Mouse (Mus musculus) kidney, embryonic 15.5 days (tissue): ENCODE data around the gene Upk3b. TPM values are rescaled to one million over a fixed set of nuclear protein-coding genes. Genes with fewer than 3 reads are reported as not detected.

Source experiments
- ATAC-seq: fragments of 200-750 bp; cut with Nextera tagmentation; replicated peaks from 2 replicates; pipeline ENCODE4 v1.8.0; 2017; ENCODE audit warnings: moderate TSS enrichment; ENCODE audit not compliant: low FRiP score
- H3K27ac ChIP-seq: fragments of 300-500 bp; sonication (generic); 2 replicates; pipeline ENCODE4 v1.5.1; 2015; ENCODE audit warnings: mild to moderate bottlenecking, inconsistent platforms
- H3K27me3 ChIP-seq: fragments of 300-500 bp; sonication (generic); 2 replicates; pipeline ENCODE4 v1.6.1; 2015; ENCODE audit warnings: inconsistent platforms
- H3K36me3 ChIP-seq: fragments of 300-500 bp; sonication (generic); 2 replicates; pipeline ENCODE4 v1.6.1; 2015; ENCODE audit warnings: inconsistent platforms
- H3K4me1 ChIP-seq: fragments of 300-500 bp; sonication (generic); 2 replicates; pipeline ENCODE4 v1.6.1; 2015; ENCODE audit warnings: inconsistent platforms
- H3K4me2 ChIP-seq: fragments of 300-500 bp; sonication (generic); 2 replicates; pipeline ENCODE4 v1.6.1; 2015; ENCODE audit warnings: moderate library complexity, mild to moderate bottlenecking, inconsistent platforms
- H3K4me3 ChIP-seq: fragments of 300-500 bp; sonication (generic); replicated peaks from 2 replicates; pipeline ENCODE4 v1.5.1; 2015; ENCODE audit warnings: mild to moderate bottlenecking, inconsistent platforms
- H3K9ac ChIP-seq: fragments of 300-500 bp; sonication (generic); 2 replicates; pipeline ENCODE4 v1.6.1; 2015; ENCODE audit warnings: mild to moderate bottlenecking, inconsistent platforms
- H3K9me3 ChIP-seq: fragments of 300-500 bp; sonication (generic); replicated peaks from 2 replicates; pipeline ENCODE4 v1.6.1; 2016; ENCODE audit warnings: inconsistent platforms
- whole genome bisulfite sequencing: fragments of 180-500 bp; shearing (Covaris S2); methylation state at CpG from one replicate; pipeline ENCODE4 v1.1.7; 2015; ENCODE audit warnings: mixed read lengths; 5-methylcytosine and 5-hydroxymethylcytosine counted together
- polyA plus RNA-seq: library from polyadenylated mRNA; unstranded; fragments of >200 nt; fragmentation: Nextera tagmentation; extraction: Ambion mirVana; gene quantifications from 2 replicates; pipeline ENCODE4 v1.2.1, GENCODE M21; 2015

The Upk3b gene
- polyA plus RNA-seq = 2.6 and 5.9 TPM in 2 replicates

- Histone ChIP-seq H3K9me3 (no peaks in the 10 kb centered on the region), H3K36me3 (no peaks in the 10 kb centered on the region), H3K4me3 (no peak within 1 kb of the TSS), H3K4me2 (no peak within 1 kb of the TSS), H3K9ac (no peak within 1 kb of the TSS), H3K27me3 (no peaks in the 10 kb centered on the region), H3K27ac (no peak within 1 kb of the TSS), H3K4me1 (peaks cover 13% of the 10 kb centered on the region; the same call in 1 of the 2 replicates)
- 76% methylated on average over 17 of the region's 17 CpGs for WGBS
- ATAC-seq = 0 out of 2 replicates have a peak, but pooled peaks have one; percentile 63
Observed at GRCm38 (mm10) chr5:136038258-136039214, at the start of gene Upk3b. Upk3b (plus strand) TSS chr5:136038496.

DNA sequence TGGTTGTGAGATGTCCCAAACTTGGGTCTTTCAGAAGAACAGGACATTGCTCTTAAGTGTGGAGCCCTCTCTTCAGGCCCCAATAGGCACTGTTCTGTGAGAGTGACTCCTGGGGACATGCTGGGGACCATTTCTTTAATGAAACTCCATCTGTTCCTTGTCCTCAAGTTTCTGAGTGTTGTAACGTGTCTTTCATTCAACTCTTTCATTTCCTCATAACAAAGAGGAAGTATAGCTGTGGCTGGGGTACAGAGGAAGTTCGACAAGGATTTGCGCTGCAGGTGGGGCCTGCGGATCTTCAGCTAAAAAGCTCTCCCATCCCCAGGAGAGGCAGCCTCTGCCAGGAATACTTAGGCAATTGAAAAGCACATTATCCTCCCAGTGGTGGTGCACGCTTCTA, 47.7 kb upstream of the Upk3b start:
- 73% methylated on average over 5 of the region's 5 CpGs for WGBS
- no peak for ATAC-seq
- no peaks in the 10 kb centered on the region for H3K27me3 ChIP-seq
- H3K9me3 ChIP-seq = no peaks in the 10 kb centered on the region
- H3K9ac ChIP-seq = no peak overlapping the region
- no peak overlapping the region for H3K4me2 ChIP-seq
- H3K4me1 ChIP-seq = peaks cover 9% of the 10 kb centered on the region
- H3K4me3 ChIP-seq = no peak overlapping the region
- H3K27ac ChIP-seq = no peak overlapping the region
- H3K36me3 ChIP-seq = no peaks in the 10 kb centered on the region

GRCm38 (mm10) chr5:135993381-135993965, 44.8 kb upstream of the Upk3b start:
- WGBS = 24% methylated on average over 5 of the region's 5 CpGs
- no peak overlapping the region for H3K9ac ChIP-seq
- no peak for ATAC-seq

GRCm38 (mm10) chr5:135994335-135994724, 44.0 kb upstream of the Upk3b start:
- peak overlapping the region; percentile 80 for H3K4me3 ChIP-seq

More at GRCm38 (mm10) chr5:135993381-135993965, 44.8 kb upstream of the Upk3b start:
- Histone ChIP-seq H3K36me3 (peaks cover 20% of the 10 kb centered on the region), H3K4me2 (no peak overlapping the region), H3K4me1 (peaks cover 21% of the 10 kb centered on the region), H3K27me3 (no peaks in the 10 kb centered on the region), H3K9me3 (no peaks in the 10 kb centered on the region), H3K4me3 (no peak overlapping the region), H3K27ac (no peak overlapping the region)

DNA sequence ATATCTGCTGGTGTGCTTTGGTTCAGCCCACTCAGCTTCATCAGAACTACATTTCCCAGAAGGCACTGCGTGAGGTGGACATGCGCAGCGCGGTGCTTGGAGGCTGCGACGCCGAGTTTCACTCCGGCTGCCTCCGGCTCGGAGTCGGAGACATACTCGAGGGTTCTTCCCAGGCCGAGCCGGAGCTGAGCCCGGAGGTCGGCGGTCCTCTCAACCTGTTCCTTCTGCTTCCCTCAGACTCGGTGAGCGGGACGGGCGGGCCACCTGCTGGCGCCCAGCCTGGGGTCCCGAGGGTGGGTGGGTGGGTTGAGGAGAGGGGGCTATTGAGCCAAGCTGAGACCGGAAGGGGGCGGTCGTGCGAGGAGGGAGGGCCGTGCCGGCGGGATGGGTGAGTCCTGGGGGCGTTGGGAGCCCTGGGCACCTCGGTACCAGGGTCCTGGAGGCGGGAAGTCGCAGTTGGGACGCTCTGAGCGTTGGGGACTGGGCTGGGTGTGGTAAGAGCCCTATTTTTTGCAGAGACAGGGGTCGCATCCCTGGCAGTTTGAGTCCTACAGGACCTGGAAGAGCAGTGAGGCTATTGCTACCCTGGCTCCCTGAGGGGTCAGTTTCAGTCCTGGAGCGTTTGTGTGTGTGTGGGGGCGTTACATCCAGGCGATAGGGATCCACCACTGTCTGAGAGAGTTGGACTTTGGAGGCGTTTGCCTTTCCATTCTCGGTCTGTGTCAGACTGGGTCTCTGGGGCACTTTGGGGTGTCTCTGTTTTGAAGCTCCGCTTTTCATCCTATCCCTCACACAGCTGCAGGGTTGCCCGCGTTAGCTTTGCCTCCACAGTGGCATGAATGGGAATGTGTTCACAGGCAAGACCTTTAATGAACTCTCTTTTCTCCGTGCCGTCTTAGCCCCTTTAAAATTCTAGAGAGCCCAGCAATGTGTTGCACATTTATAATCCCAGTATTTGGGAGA, 43.3 kb upstream of the Upk3b start, which contains the start of gene Dtx2:
TSS of gene Dtx2 (plus strand) at position 76 of the 963 bp plus-strand sequence.
- peak within 1 kb of the TSS; percentile 93 for H3K27ac ChIP-seq
- H3K27me3 ChIP-seq = no peaks in the 10 kb centered on the region
- peak within 1 kb of the TSS; percentile 72 for H3K9ac ChIP-seq
- WGBS = under 1% methylated on average over 47 of the region's 47 CpGs
- peak within 1 kb of the TSS; percentile 65 for H3K4me2 ChIP-seq
- no peaks in the 10 kb centered on the region for H3K9me3 ChIP-seq
- peak; percentile 95 for ATAC-seq
- H3K4me3 ChIP-seq = peak within 1 kb of the TSS; percentile 80
- peaks cover 21% of the 10 kb centered on the region for H3K4me1 ChIP-seq
- H3K36me3 ChIP-seq = peaks cover 36% of the 10 kb centered on the region

More at GRCm38 (mm10) chr5:135994335-135994724, 44.0 kb upstream of the Upk3b start:
- WGBS = 66% methylated on average over 8 of the region's 8 CpGs
- no peak overlapping the region for H3K9ac ChIP-seq
- no peaks in the 10 kb centered on the region for H3K27me3 ChIP-seq
- 0 out of 2 replicates have a peak overlapping the region, but pooled peaks have one; percentile 93 for H3K27ac ChIP-seq
- ATAC-seq = peak; percentile 23; the same call in 1 of the 2 replicates
- peaks cover 29% of the 10 kb centered on the region for H3K36me3 ChIP-seq
- no peaks in the 10 kb centered on the region for H3K9me3 ChIP-seq
- peaks cover 21% of the 10 kb centered on the region for H3K4me1 ChIP-seq
- no peak overlapping the region for H3K4me2 ChIP-seq

DNA sequence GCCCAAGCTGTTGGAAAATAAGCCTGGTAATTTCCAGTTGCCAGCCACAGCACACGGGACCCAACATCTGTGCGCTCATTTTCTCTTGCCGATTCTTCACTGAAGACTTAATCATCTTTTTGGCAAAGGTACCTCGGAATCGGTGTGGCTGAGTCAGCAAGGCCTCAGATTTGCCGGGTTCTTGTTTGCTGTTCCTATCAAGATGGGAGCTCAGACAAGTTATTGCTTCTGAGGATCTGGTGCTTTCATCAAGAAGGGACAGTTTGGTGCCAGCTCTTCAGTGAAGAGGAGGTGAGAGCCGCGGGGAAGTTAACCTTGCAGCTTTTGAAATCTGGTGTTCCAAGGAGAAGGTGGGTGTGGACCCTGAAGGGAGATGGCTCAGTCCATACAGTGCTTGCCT, 42.1 kb upstream of the Upk3b start:
- no peak overlapping the region for H3K4me3 ChIP-seq
- no peak overlapping the region for H3K9ac ChIP-seq
- ATAC-seq = no peak
- H3K9me3 ChIP-seq = no peaks in the 10 kb centered on the region
- H3K27ac ChIP-seq = no peak overlapping the region
- peaks cover 46% of the 10 kb centered on the region for H3K36me3 ChIP-seq
- H3K4me1 ChIP-seq = peaks cover 21% of the 10 kb centered on the region
- H3K4me2 ChIP-seq = peak overlapping the region; percentile 65; the same call in 1 of the 2 replicates
- H3K27me3 ChIP-seq = no peaks in the 10 kb centered on the region
- 90% methylated on average over 8 of the region's 8 CpGs for WGBS

DNA sequence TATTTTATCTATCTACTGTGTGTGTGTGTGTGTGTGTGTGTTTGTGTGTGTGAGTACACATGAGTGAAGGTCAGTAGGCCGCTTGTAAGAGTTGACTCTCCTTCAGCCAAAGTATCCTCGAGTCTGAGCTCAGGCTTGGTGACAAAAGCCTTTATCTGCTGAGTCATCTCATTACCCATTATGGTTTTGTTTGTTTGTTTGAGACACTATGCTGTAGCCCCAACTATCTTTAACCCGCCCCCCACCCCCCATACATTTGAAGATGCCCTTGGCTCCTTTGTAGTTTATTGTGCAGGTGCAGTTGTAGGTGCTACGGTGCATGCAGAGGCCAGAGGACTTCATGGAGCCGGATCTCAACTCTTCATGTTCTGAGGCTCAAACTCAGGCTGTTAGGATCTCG, 37.1 kb upstream of the Upk3b start:
- H3K9ac ChIP-seq = no peak overlapping the region
- H3K27ac ChIP-seq = no peak overlapping the region
- peaks cover 38% of the 10 kb centered on the region for H3K4me1 ChIP-seq
- WGBS = 96% methylated on average over 6 of the region's 6 CpGs
- H3K36me3 ChIP-seq = peaks cover 61% of the 10 kb centered on the region
- H3K9me3 ChIP-seq = no peaks in the 10 kb centered on the region
- H3K27me3 ChIP-seq = no peaks in the 10 kb centered on the region
- ATAC-seq = no peak
- H3K4me3 ChIP-seq = no peak overlapping the region
- H3K4me2 ChIP-seq = no peak overlapping the region

GRCm38 (mm10) chr5:136002325-136002724, 36.0 kb upstream of the Upk3b start:
- no peak overlapping the region for H3K4me2 ChIP-seq
- 0 out of 2 replicates have a peak, but pooled peaks have one; percentile 25 for ATAC-seq
- no peaks in the 10 kb centered on the region for H3K27me3 ChIP-seq
- H3K4me1 ChIP-seq = peaks cover 35% of the 10 kb centered on the region
- H3K9ac ChIP-seq = no peak overlapping the region
- no peaks in the 10 kb centered on the region for H3K9me3 ChIP-seq
- H3K36me3 ChIP-seq = peaks cover 52% of the 10 kb centered on the region
- H3K27ac ChIP-seq = peak overlapping the region; percentile 24; the same call in 1 of the 2 replicates
- WGBS = 58% methylated on average over 2 of the region's 2 CpGs
- no peak overlapping the region for H3K4me3 ChIP-seq

- H3K4me3 ChIP-seq = no peak overlapping the region
- WGBS = 21% methylated on average over 3 of the region's 3 CpGs
- H3K4me1 ChIP-seq = peaks cover 39% of the 10 kb centered on the region
- no peaks in the 10 kb centered on the region for H3K27me3 ChIP-seq
- H3K9ac ChIP-seq = no peak overlapping the region
- peaks cover 48% of the 10 kb centered on the region for H3K36me3 ChIP-seq
- no peak for ATAC-seq
- no peak overlapping the region for H3K4me2 ChIP-seq
- peak overlapping the region; percentile 24 for H3K27ac ChIP-seq
- H3K9me3 ChIP-seq = no peaks in the 10 kb centered on the region
Observed at GRCm38 (mm10) chr5:136002751-136003151, 35.5 kb upstream of the Upk3b start.

DNA sequence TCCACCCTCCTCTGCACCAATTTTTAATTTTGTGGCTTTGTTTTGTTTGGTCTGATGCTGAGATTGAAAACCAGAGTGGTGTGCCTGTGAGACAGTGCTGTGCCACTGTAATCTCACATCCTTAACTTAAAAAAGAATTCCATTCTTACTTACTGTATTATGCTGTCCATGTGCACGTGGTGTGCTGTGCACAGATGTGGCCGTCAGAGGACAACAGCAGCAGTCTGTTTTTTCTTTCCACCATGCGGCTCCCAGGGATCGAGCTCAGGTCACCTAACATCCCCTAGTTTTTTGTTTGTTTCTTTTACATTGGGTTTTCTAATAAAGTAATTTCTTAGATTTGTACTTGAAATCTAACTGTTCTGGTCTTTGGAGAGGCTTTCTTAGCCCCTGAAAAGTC, 33.8 kb upstream of the Upk3b start:
- Histone ChIP-seq H3K4me3 (no peak overlapping the region), H3K27me3 (no peaks in the 10 kb centered on the region), H3K4me1 (peaks cover 42% of the 10 kb centered on the region), H3K4me2 (no peak overlapping the region), H3K9me3 (no peaks in the 10 kb centered on the region), H3K27ac (0 out of 2 replicates have a peak overlapping the region, but pooled peaks have one; percentile 4), H3K9ac (no peak overlapping the region), H3K36me3 (peaks cover 37% of the 10 kb centered on the region)
- WGBS = 48% methylated on average over 4 of the region's 4 CpGs
- ATAC-seq = no peak

DNA sequence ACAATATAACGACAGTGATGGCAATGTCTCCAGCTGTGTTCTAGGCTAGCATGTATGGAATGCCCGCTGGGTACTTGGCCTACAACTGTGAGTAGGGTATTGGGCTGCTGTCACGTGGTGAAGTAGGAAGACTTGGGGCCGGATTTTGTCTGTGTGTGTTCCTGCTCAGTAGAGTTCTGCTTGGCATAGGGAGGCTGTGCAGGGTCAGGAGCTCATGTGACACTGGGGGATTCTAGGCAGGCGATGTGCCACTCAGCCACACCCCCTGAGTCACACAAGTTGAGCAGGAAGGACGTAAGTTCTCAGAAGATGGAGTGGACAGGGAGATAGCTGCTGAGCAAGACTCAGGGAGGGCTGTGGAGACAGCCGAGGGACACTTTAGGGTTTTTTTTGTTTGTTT, 30.6 kb upstream of the Upk3b start:
- WGBS = 63% methylated on average over 7 of the region's 7 CpGs
- Histone ChIP-seq H3K4me2 (no peak overlapping the region), H3K9me3 (no peaks in the 10 kb centered on the region), H3K4me1 (peaks cover 36% of the 10 kb centered on the region), H3K9ac (no peak overlapping the region), H3K36me3 (peaks cover 37% of the 10 kb centered on the region), H3K27me3 (no peaks in the 10 kb centered on the region), H3K4me3 (no peak overlapping the region), H3K27ac (no peak overlapping the region)
- ATAC-seq = no peak
